Mouse (Mus musculus) MEL (cell line): ENCODE measurements around the gene Tead3.

Experiments used
- CTCF ChIP-seq, 3 experiments: IDR thresholded peaks in 2 of 3; conservative IDR thresholded peaks in 1 of 3; 2 replicates each; pipeline ENCODE4 v1.5.1; 2011 to 2012; ENCODE audit warnings: low read length in 3 of 3, low read depth in 2 of 3, mild to moderate bottlenecking in 2 of 3, improper control_type of control experiment in 1 of 3, inconsistent platforms in 1 of 3, mixed read lengths in 1 of 3, moderate library complexity in 1 of 3; ENCODE audit not compliant: control insufficient read depth in 1 of 3, insufficient read depth in 1 of 3, poor library complexity in 1 of 3, severe bottlenecking in 1 of 3
- ELF1 ChIP-seq: IDR thresholded peaks from 2 replicates; pipeline ENCODE4 v1.6.1; 2014; ENCODE audit warnings: low read depth, mild to moderate bottlenecking, inconsistent platforms, low read length, improper control_type of control experiment, moderate library complexity
- JUND ChIP-seq: IDR thresholded peaks from 2 replicates; pipeline ENCODE4 v1.6.1; 2011; ENCODE audit warnings: low read depth, mild to moderate bottlenecking, improper control_type of control experiment, low read length
- POLR2A ChIP-seq, 2 experiments: IDR thresholded peaks; 2 replicates each; pipeline ENCODE4 v1.6.1; 2011 to 2012; ENCODE audit warnings: low read length in 2 of 2, mild to moderate bottlenecking in 2 of 2, control low read depth in 1 of 2, improper control_type of control experiment in 1 of 2, low read depth in 1 of 2, moderate library complexity in 1 of 2; ENCODE audit not compliant: control insufficient read depth in 1 of 2, insufficient read depth in 1 of 2, poor library complexity in 1 of 2
- USF2 ChIP-seq, 2 experiments: IDR thresholded peaks; 2 replicates each; pipeline ENCODE4 v1.6.1; 2011 to 2012; ENCODE audit warnings: improper control_type of control experiment in 2 of 2, low read length in 2 of 2, borderline replicate concordance in 1 of 2, inconsistent platforms in 1 of 2, low read depth in 1 of 2, mild to moderate bottlenecking in 1 of 2; ENCODE audit not compliant: insufficient read depth in 1 of 2
- ZC3H11A ChIP-seq: IDR thresholded peaks from 2 replicates; pipeline ENCODE4 v1.6.1; 2012; ENCODE audit warnings: low read depth, mild to moderate bottlenecking, inconsistent platforms, low read length, improper control_type of control experiment

GRCm38 (mm10) chr17:28362653-28363292 lies 12.2 kb upstream of the Tead3 start:
- TF ChIP-seq ZC3H11A (no peak), JUND (no peak), CTCF (IDR thresholded peaks at IDR 0.05 in 2 of 3, conservative IDR thresholded peaks at IDR 0.05 in 1 of 3; ENCODE audit: control insufficient read depth in 1 of 3, insufficient read depth in 1 of 3, low read depth in 2 of 3, low read length in 3 of 3, poor library complexity in 1 of 3, severe bottlenecking in 1 of 3) (no peak), POLR2A (IDR thresholded peaks at IDR 0.05; ENCODE audit: control insufficient read depth in 1 of 2, insufficient read depth in 1 of 2, low read depth in 1 of 2, low read length in 2 of 2, poor library complexity in 1 of 2) (0 out of 4 replicates have a peak, but pooled peaks of 1 of the 2 experiments have one; percentile 29), ELF1 (no peak), USF2 (IDR thresholded peaks at IDR 0.05; ENCODE audit: borderline replicate concordance in 1 of 2, insufficient read depth in 1 of 2, low read depth in 1 of 2, low read length in 2 of 2) (no peak)
